Mouse (Mus musculus) embryonic facial prominence, embryonic 11.5 days (tissue): ENCODE measurements around the gene Abca2. TPM values are rescaled to one million over a fixed set of nuclear protein-coding genes. Genes with fewer than 3 reads are reported as not detected.
"Not testable (repeated sequence)": the region's sequence is repeated elsewhere in the genome, so short reads cannot be mapped to it uniquely, and the experiment has no call there.

ENCODE experiments used
- ATAC-seq: fragments of 200-750 bp; cut with Nextera tagmentation; replicated peaks from 2 replicates; pipeline ENCODE4 v1.8.0; 2017; ENCODE audit warnings: low read depth; ENCODE audit not compliant: insufficient number of reproducible peaks, low FRiP score, low TSS enrichment
- DNase-seq: peaks from one replicate; pipeline ENCODE4 v3.0.0-alpha.2; 2015; ENCODE audit warnings: low spot score
- H3K27ac ChIP-seq: fragments of 300-500 bp; sonication (generic); replicated peaks from 2 replicates; pipeline ENCODE4 v1.5.1; 2014; ENCODE audit warnings: mild to moderate bottlenecking, low read depth, low read length, control low read depth
- H3K27me3 ChIP-seq: fragments of 300-500 bp; sonication (generic); 2 replicates; pipeline ENCODE4 v1.6.1; 2014; ENCODE audit warnings: mild to moderate bottlenecking, low read length, moderate library complexity, mixed read lengths; ENCODE audit not compliant: control insufficient read depth, insufficient read depth
- H3K36me3 ChIP-seq: fragments of 300-500 bp; sonication (generic); replicated peaks from 2 replicates; pipeline ENCODE4 v1.6.1; 2014; ENCODE audit warnings: low read depth, mild to moderate bottlenecking, low read length, moderate library complexity, mixed read lengths; ENCODE audit not compliant: control insufficient read depth, insufficient read depth
- H3K4me1 ChIP-seq: fragments of 300-500 bp; sonication (generic); 2 replicates; pipeline ENCODE4 v1.6.1; 2014; ENCODE audit warnings: low read length, mixed read lengths; ENCODE audit not compliant: control insufficient read depth, insufficient read depth
- H3K4me2 ChIP-seq: fragments of 300-500 bp; sonication (generic); 2 replicates; pipeline ENCODE4 v1.6.1; 2014; ENCODE audit warnings: low read depth, mild to moderate bottlenecking, control low read depth, low read length, moderate library complexity
- H3K4me3 ChIP-seq: fragments of 300-500 bp; sonication (generic); 2 replicates; pipeline ENCODE4 v1.5.1; 2014; ENCODE audit warnings: low read depth, low read length, control low read depth
- H3K9ac ChIP-seq: fragments of 300-500 bp; sonication (generic); replicated peaks from 2 replicates; pipeline ENCODE4 v1.6.1; 2014; ENCODE audit warnings: mild to moderate bottlenecking, control low read depth, low read length
- H3K9me3 ChIP-seq: fragments of 300-500 bp; sonication (generic); replicated peaks from 2 replicates; pipeline ENCODE4 v1.6.1; 2016; ENCODE audit warnings: mild to moderate bottlenecking, low read length, inconsistent platforms, mixed read lengths; ENCODE audit not compliant: control insufficient read depth
- WGBS: fragments of 180-500 bp; shearing (Covaris S2); extraction: QIAGEN DNeasy Blood & Tissue Kit; methylation state at CpG from one replicate; pipeline ENCODE4 v1.1.7; 2014; 5-methylcytosine and 5-hydroxymethylcytosine counted together
- polyA plus RNA-seq: library from polyadenylated mRNA; unstranded; fragments of >200 nt; fragmentation: Nextera tagmentation; extraction: Ambion mirVana; gene quantifications from 2 replicates; pipeline ENCODE4 v1.2.1, GENCODE M21; 2014

Gene Abca2
- polyA plus RNA-seq, 1 experiment from 2014 or later, result 2.2 TPM

GRCm38 (mm10) chr2:25413436-25413835 lies 15.1 kb upstream of the Abca2 start:
- H3K27ac ChIP-seq, H3K4me3 ChIP-seq, H3K9me3 ChIP-seq, H3K4me1 ChIP-seq, DNase-seq, H3K36me3 ChIP-seq, H3K27me3 ChIP-seq, H3K9ac ChIP-seq, ATAC-seq, H3K4me2 ChIP-seq: not testable (repeated sequence)

DNA sequence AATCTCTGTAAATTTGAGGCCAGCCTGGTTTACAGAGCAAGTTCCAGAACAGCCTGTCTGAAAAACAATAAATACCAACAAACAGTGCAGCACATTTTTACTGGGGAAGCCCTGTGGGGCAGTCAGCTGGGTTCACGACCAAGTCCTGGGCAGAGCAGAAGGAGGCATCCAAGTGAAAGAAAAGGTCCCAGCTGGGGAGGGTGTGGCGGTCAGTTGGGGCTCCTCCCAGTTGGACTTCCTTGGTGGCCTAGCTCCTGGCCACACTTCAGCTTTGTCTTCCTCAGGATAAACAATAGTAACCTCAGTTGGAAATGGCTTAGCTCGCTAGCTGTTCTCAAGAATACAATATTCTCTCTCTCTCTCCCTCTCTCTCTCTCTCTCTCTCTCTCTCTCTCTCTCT lies 11.1 kb upstream of the Abca2 start:
- no peaks in the 10 kb centered on the region for H3K4me1 ChIP-seq
- DNase-seq, result no peak
- H3K27ac ChIP-seq, result no peak overlapping the region
- 23% methylated on average over 3 of the region's 3 CpGs for WGBS
- no peak overlapping the region for H3K4me3 ChIP-seq
- no peaks in the 10 kb centered on the region for H3K27me3 ChIP-seq
- ATAC-seq, result no peak
- no peak overlapping the region for H3K4me2 ChIP-seq
- no peaks in the 10 kb centered on the region for H3K36me3 ChIP-seq
- H3K9ac ChIP-seq, result no peak overlapping the region
- H3K9me3 ChIP-seq, result no peaks in the 10 kb centered on the region

GRCm38 (mm10) chr2:25421896-25422295 lies 6.6 kb upstream of the Abca2 start:
- DNase-seq (peak; percentile 82), ATAC-seq (no peak)
- Histone ChIP-seq H3K4me2 (no peak overlapping the region), H3K4me3 (no peak overlapping the region), H3K27ac (no peak overlapping the region), H3K27me3 (peaks cover 14% of the 10 kb centered on the region), H3K9ac (no peak overlapping the region), H3K4me1 (no peaks in the 10 kb centered on the region), H3K9me3 (no peaks in the 10 kb centered on the region), H3K36me3 (no peaks in the 10 kb centered on the region)
- 21% methylated on average over 3 of the region's 3 CpGs for WGBS

- H3K9me3 ChIP-seq, result no peaks in the 10 kb centered on the region
- no peaks in the 10 kb centered on the region for H3K36me3 ChIP-seq
- H3K9ac ChIP-seq, result 0 out of 2 replicates have a peak within 1 kb of the TSS, but pooled peaks have one; percentile 11
- peaks cover 14% of the 10 kb centered on the region for H3K27me3 ChIP-seq
- no peak within 1 kb of the TSS for H3K27ac ChIP-seq
- H3K4me2 ChIP-seq, result no peak within 1 kb of the TSS
- WGBS, result 63% methylated on average over 17 of the region's 17 CpGs
- H3K4me3 ChIP-seq, result no peak within 1 kb of the TSS
- ATAC-seq (no peak), DNase-seq (no peak)
- H3K4me1 ChIP-seq, result no peaks in the 10 kb centered on the region
Measured at GRCm38 (mm10) chr2:25422587-25423410, 5.7 kb upstream of the Abca2 start, which contains the start of gene Fut7. TSS of gene Fut7 (plus strand) at chr2:25423267.

- DNase-seq (no peak), ATAC-seq (no peak)
- no peak overlapping the region for H3K4me3 ChIP-seq
- H3K27ac ChIP-seq, result no peak overlapping the region
- no peak overlapping the region for H3K9ac ChIP-seq
- H3K4me1 ChIP-seq, result no peaks in the 10 kb centered on the region
- H3K9me3 ChIP-seq, result no peaks in the 10 kb centered on the region
- no peak overlapping the region for H3K4me2 ChIP-seq
- no peaks in the 10 kb centered on the region for H3K36me3 ChIP-seq
- WGBS, result 63% methylated on average over 1 of the region's 1 CpGs
- peaks cover 14% of the 10 kb centered on the region for H3K27me3 ChIP-seq
Measured at GRCm38 (mm10) chr2:25423626-25424025, 4.9 kb upstream of the Abca2 start.

DNA sequence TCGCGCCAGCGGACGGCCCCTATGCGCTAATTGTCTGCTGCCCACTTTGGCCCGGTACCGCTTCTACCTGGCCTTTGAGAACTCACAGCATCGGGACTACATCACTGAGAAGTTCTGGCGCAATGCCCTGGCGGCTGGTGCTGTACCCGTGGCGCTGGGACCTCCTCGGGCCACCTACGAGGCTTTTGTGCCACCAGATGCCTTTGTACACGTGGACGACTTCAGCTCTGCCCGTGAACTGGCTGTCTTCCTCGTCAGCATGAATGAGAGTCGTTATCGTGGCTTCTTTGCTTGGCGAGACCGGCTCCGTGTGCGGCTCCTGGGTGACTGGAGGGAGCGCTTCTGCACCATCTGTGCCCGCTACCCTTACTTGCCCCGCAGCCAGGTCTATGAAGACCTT lies 3.0 kb upstream of the Abca2 start:
- no peak overlapping the region for H3K9ac ChIP-seq
- H3K4me2 ChIP-seq, result no peak overlapping the region
- no peaks in the 10 kb centered on the region for H3K4me1 ChIP-seq
- H3K36me3 ChIP-seq, result no peaks in the 10 kb centered on the region
- no peaks in the 10 kb centered on the region for H3K9me3 ChIP-seq
- no peak overlapping the region for H3K27ac ChIP-seq
- H3K4me3 ChIP-seq, result no peak overlapping the region
- WGBS, result 43% methylated on average over 27 of the region's 27 CpGs
- H3K27me3 ChIP-seq, result peaks cover 18% of the 10 kb centered on the region
- ATAC-seq (no peak), DNase-seq (no peak)

GRCm38 (mm10) chr2:25426721-25427191 lies 1.7 kb upstream of the Abca2 start:
- Histone ChIP-seq H3K4me2 (no peak overlapping the region), H3K27ac (no peak overlapping the region), H3K9me3 (no peaks in the 10 kb centered on the region), H3K9ac (no peak overlapping the region), H3K36me3 (no peaks in the 10 kb centered on the region), H3K27me3 (peaks cover 18% of the 10 kb centered on the region), H3K4me3 (no peak overlapping the region), H3K4me1 (no peaks in the 10 kb centered on the region)
- ATAC-seq (no peak), DNase-seq (peak; percentile 84)
- 26% methylated on average over 5 of the region's 5 CpGs for whole genome bisulfite sequencing

GRCm38 (mm10) chr2:25427256-25427655 lies 1.2 kb upstream of the Abca2 start:
- no peak for ATAC-seq
- peaks cover 18% of the 10 kb centered on the region for H3K27me3 ChIP-seq
- no peak for DNase-seq
- H3K27ac ChIP-seq, result no peak overlapping the region
- 93% methylated on average over 5 of the region's 5 CpGs for WGBS
- H3K4me2 ChIP-seq, result no peak overlapping the region
- H3K9me3 ChIP-seq, result no peaks in the 10 kb centered on the region
- H3K4me1 ChIP-seq, result no peaks in the 10 kb centered on the region
- H3K9ac ChIP-seq, result no peak overlapping the region
- H3K4me3 ChIP-seq, result no peak overlapping the region
- H3K36me3 ChIP-seq, result no peaks in the 10 kb centered on the region
